Mouse (Mus musculus) MN1 (cell line): ENCODE results near the gene Ksr2.
"Not testable (repeated sequence)": the region's sequence is repeated elsewhere in the genome, so short reads cannot be mapped to it uniquely, and the experiment has no call there.

Experiments
- DNase-seq: peaks from one replicate; pipeline ENCODE4 v3.0.0-alpha.2; 2016; ENCODE audit warnings: low spot score

The Ksr2 gene

DNA sequence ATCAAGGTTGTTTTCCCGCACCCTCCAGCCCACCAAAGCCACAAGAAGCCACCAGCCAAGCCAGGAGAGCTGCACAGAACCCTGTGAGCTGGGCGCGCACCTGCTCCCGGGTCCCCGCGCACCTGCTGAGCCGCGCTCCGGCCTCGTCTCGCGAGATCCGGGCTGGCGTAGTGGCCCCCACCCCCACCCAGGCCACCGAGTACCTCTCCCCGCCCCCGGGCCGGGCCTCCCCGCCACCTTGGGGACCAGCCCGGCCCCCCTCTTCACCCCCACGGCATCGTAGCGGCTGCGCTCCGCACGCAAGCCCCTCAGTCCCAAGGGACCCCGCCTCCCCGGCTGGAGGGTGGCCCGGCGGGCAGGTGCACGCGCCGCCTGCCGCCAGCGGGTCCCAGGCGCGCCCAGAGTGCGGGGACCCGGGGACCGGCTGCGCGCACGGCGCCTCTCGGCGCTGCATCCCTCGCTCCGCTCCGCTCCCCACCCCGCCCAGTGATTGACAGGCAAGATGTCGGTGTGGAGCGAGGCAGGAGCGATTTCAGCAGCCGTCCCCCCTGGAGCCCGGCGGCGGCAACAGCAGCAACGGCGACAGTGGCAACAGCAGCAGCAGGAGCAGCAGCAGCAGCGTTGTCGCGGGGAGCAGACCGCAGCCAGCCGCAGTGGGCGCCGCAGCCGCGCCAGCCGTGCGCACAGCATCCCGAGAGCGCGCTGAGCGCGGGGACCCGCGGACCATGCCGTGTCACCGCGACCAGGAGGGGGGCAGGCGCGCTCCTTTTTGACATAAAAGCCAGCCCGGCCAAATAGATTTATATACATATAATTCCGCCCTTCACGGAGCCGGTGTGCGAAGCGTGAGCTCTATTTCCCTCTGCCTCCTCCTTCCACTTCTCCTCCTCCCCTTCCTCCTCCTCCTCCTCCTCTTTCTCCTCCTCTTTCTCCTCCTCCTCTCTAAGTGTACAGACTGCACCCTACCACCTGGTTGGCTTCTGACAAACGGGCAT is at the start of gene Ksr2:
Gene Ksr2, plus strand, starts transcription at position 494 of the 995 bp plus-strand sequence.
- peak; percentile 88 for DNase-seq

DNA sequence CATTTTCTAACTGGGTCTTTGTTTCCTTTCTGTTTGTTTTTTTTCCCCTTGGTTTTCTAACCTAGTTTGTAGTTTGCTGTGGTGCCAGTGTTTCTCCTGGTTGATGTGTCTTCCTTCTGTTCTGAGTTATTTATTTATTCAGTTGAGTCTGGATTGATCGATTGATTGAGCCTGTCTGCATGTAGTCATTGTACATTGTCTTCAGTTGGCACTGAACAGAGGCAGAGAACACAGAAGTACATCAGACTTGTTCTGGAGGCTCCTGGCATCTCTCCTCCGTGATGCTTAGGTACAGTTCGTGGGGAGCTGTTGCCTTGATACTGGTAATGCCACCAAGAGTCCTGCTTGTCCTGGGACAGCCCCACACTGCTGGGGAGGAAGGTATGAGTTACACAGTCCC is 49.0 kb upstream of the Ksr2 start:
- no peak for DNase-seq

DNA sequence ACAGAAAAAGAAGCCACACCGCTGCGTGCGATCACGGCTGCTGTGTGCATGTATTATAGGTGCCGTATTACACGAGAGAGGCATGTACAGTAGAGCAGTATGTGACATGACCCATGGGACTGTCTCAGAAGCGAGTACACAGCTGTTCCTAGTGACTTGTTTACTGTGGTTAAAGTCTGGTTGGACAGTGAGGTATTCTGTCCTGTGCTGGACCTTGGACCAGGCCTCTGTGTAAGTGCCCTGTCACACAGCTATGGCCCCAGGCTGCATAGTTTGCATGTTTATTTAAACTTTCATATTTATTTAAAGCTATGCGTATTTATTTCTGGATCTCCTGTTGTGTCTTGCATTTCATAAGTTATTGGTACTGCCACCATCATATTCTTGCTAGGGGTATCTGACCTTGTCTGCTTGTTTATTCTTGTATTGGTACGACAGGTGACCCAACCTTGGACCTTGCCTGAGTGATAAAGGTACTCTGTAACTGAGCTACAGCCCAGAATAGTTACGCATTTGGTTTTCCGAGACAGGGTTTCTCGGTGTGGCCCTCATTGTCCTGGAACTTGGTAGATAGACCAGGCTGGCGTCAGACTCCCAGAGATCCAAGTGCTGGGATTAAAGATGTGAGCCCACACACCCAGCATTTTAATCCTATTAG is 47.8 kb upstream of the Ksr2 start:
- DNase-seq = no peak

DNA sequence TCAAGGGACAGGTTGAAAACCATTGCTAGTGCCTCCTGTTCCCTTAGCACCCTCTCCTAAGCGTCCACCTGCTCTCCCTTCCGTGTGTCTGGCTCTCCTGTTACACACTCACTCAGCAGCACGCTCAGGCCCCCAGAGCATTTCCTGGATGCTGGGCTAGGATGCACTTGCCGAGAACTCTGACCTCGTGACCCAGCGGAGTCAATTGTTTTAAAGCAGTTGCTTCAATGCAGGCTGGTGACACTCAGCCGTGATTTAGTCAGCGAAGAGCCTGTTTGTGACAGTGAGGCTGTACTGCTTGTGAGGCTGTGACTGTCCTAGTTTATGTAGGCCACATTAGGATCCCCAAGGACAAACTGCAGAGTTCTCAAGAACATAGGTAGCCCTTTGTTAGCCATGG is 46.6 kb upstream of the Ksr2 start:
- DNase-seq = no peak

DNA sequence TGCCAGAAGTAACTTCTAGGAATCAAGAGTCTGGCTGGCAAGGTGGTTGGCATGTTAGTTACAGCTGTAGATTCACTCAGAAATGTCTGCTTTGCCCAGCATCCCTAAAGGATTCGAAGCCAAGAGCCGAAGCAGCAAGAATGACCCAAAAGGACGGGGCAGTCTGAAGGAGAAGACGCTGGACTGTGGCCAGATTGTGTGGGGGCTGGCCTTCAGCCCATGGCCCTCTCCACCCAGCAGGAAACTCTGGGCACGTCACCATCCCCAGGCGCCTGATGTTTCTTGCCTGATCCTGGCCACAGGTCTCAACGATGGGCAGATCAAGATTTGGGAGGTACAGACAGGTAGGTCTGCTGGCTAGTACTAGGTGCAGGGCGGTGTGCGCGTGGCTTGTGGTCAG is 43.2 kb upstream of the Ksr2 start:
- no peak for DNase-seq

DNA sequence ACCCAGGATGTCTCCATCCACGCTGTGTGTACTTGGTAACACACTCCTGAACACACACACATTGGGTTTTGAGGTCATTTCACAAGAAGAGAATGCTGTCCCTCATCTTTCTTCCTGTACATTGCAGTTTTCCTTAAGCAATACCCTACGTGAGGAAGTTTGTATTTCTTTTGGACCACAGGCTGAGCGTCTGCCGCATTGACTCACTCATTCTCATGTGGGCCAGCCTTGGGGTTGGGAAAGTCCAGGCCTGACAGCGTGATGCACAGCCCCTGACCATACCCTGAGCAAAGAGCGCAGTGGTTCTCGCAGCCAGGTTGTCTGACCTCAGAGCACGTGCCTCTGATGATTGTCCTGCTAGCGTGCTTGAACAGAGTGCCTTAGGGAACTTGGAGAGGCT is 40.4 kb upstream of the Ksr2 start:
- no peak for DNase-seq

DNA sequence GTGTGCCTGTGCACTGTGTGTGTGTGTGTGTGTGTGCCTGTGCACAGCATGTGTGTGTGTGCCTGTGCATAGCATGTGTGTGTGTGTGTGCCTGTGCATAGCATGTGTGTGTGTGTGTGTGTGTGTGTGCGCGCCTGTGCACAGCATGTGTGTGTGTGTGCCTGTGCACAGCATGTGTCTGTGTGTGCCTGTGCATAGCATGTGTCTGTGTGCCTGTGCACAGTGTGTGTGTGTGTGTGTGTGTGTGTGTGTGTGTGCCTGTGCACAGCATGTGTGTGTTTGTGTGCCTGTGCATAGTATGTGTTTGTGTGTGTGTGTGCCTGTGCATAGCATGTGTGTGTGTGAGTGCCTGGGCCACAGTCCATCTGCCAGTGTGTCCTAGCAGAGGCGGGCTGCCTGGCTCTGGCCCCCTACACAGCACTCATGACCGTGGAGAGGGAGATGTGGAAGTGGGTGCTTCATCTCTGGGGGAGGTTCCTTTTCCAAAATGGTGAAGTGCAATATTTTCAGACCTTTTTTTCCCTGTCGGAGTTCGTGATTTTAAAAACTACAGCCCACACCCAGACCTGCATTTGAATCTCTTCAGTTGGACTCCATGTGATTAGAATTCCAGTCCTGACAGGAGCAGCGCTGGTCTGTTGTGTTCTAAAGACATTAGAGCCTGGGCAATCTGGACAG is 39.3 kb upstream of the Ksr2 start:
- DNase-seq = no peak

DNA sequence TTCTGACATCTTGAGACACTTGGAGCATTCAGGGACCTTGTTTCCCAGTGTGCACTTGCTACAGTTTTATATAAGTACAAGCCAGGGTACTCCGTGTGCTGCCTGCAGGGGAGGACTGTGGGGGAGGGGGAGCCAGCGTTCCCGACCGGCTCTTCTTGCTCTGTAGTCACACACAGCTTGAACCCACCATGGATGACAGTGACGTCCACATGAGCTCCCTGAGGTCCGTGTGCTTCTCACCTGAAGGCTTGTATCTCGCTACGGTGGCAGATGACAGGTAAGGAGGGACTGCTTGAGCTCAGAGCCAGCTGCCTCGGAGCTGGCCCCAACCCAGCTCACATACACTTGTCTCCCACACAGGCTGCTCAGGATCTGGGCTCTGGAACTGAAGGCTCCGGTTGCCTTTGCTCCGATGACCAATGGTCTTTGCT is 37.5 kb upstream of the Ksr2 start:
- DNase-seq = no peak

DNA sequence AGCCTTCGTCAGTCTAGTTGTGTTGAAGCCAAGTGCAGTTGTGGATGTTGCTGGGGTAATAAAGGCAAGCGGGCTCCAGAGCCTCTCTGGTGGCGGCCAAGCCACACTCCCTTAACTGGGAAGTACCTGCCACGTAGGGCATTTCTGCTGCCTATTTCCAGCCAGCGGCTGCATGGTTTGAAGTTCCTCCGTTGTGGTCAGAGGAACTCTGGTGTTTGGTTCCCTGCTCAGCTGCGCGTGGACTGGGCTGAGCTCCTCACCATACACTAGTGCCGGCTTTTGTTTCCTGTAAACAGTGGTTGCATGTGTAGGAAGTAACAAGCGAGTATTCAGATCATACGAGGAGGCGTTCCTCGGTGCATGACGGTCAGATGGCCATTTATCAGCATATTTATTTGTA is 36.1 kb upstream of the Ksr2 start:
- DNase-seq = not testable (repeated sequence)

DNA sequence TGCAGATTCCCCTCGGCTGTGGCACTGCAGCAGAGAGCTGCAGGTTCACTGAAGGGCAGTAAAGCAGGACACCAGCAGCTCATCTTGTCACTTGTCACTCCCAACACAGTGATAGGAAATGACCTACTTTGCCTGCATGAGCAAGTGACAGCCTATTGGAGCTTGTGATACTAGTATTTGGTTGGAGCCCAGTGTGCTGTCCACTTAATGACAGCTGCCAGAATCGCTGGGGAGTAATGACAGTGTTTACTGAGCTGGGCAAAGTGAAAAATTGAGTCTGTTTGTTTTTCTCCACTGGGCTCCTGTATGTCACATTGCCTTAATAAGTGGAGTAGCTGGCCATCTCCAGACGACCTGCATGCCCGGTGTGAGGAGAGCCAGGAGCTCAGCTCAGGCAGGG is 33.6 kb upstream of the Ksr2 start:
- no peak for DNase-seq

DNA sequence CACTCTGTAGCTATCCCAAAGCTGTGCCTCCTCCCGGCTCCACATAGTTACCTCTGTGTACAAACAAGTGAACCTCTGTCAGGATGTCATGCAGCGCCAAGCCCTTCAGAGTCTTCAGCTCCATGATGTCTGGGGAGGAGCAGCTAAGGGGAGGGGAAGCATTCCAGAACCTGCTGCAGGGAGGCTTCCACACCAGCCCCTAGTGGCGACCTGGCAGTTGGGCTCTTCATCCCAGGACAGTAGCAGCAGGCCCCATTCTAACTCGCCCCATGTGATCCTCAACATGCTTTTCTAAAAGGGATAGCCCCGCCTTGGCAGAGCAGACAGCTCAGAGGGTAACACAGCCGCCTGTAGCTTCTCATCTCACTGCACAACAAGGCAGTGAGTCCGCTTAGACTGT is 32.0 kb upstream of the Ksr2 start:
- no peak for DNase-seq

DNA sequence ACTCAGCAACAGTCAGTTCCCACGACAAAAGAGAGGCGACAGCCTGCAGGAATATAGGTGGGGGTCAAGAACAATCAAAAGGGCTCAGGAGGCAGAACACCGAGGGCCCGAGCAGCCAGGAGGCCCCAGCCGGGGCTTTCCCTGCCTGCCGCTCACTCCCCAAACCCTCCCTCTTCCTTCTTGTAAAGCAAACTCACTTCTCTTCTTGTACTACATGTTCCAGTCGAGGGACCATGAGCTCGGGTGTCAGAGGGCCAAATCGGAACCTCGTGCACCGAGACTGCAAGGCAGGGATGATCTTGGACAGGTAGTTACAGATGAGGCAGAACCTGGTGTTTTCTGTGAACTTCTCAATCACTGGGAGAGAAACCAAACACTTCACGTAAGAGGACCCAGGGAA is 30.6 kb upstream of the Ksr2 start:
- no peak for DNase-seq

DNA sequence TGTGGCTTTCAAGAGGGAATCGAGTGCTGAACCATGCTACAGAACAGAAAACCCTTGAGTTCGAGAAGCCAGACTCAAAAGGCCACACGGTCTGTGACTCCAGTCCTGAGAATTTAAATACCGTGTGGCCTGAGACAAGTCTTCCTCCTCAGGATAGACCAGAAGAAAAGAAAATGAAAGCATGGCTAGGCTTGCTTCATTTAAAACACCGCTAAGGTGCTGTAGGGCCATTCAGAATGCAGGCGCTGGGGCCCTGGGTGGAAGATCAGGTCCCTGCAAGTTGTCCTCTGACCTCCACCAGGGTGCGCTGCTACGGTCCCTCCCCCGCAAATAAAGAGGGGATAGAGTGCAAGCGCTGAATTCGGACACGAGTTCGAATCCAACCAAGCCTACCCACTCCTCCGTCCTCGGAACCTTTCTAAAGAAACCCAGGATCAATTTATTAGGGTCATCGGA is 25.5 kb upstream of the Ksr2 start:
- peak; percentile 78 for DNase-seq

DNA sequence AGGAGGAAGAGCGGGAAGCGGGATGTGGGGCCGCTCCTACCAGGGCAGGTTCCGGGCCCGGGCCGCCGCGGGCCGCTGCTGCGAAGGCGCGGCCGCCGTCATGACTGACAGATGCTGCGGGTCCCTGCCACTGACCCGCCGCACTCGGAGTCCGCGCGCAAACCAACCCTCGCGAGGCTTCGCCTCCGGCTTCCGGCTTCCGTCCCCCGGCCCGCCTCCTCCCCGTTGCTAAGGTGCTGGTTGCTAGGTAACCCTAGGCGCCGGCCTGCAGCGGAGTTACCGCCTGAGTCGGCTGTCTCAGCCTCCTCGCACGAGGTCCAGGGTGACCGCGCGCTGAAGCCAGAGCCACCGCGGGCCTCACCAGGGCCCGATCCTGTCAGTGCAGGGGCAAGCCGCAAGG is 24.9 kb upstream of the Ksr2 start, which contains the start of gene Rfc5:
Gene Rfc5, minus strand, starts transcription at position 171 of the 400 bp plus-strand sequence.
- DNase-seq = peak; percentile 99

DNA sequence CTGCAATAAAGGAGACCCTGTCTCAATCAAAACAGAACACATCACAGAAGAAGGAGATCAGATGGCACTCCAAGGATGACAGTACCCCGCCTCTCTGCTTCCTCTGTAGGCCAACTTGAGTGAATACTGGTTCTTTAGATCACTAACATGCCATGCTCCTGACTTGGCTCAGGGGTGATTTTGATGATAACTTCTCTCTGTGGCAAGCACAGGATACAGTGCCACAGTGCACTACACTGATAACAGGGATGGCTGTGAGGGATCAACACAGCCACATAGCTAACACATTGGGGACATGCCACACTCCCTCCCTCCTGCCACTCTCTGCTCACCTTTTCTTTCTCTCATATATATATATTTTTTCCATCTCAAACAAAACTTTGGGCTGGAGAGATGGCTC is 22.9 kb upstream of the Ksr2 start:
- no peak for DNase-seq

DNA sequence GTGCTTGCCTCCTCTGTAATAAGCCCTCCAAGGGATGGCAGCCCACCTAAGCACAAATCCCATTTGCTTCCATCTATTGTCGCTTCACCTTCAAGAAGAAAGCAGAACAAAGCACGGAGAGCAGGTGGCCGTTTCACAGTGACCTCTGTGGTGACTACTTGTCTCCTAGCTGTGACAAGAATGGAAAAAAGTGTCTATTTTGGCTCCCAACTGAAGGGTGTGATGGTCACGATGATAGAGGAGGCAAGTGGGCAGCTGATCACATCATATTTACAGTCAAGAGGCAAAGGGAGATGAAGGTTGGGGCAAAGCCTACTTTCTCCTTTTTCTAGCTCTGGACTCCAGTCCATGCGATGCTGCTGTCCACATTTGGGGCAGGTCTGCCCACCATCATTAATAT is 18.0 kb upstream of the Ksr2 start:
- no peak for DNase-seq

DNA sequence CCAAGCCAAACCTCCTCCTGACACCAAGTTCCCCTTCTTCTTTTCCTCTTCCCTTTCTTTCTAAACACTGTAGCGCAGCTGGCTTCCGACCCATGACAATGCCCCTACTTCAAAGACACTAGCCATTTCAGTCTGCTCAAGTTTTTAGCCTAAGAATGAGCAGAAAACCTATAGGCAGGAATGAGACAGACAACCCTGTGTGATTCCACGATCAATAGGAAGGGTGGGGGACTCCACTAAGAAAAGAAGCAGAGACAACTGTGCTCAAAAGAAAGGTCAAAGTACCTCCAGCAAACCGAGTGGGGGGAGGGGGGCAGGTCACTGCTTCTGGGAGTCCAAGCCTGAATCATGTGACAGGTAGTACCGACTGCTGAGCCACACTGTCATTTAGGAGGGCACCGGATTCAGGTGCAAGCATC is 17.2 kb upstream of the Ksr2 start:
- no peak for DNase-seq

DNA sequence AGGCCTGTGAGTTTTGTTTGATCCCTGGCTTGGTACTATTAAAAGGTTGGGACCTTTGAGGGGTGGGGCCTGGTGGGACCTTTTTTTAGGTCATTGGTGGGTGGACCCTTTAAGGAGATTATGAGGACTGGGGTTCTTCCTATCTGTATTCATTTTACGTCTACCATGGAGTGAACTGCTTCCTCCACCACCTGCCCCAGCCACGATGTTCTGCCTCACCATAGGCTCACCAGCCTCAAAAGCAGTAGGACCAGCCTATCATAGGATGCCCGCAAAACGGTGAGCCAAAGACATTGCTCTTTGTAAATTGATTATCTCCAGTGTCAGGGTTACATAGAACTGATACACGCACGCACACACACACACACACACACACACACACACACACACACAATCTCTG is 16.4 kb upstream of the Ksr2 start:
- DNase-seq = no peak

DNA sequence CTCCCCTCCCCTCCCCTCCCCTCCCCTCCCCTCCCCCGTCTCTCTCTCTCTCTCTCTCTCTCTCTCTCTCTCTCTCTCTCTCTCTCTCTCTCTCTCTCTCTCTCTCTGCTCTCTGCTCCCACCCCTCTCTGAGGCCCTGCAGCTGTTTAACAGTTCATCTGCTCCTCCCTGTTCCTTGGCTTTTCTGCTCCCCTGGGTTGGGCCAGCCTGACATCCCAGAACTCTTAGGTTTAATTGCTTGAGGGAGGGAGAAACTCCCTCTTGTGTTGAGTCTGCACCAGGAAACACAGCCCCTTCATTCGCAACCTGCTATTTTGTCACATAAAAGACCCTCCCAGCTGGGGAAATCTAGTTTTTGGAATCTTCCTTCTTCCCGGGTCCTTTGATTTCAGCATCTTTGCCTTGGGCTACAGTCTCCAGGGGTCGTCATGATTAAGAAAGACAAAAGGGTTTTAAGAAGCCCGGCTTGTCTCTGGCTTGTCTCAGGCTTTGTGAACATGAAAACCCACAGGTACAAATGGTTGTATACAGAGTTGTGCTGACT is 15.7 kb upstream of the Ksr2 start:
- DNase-seq = no peak

DNA sequence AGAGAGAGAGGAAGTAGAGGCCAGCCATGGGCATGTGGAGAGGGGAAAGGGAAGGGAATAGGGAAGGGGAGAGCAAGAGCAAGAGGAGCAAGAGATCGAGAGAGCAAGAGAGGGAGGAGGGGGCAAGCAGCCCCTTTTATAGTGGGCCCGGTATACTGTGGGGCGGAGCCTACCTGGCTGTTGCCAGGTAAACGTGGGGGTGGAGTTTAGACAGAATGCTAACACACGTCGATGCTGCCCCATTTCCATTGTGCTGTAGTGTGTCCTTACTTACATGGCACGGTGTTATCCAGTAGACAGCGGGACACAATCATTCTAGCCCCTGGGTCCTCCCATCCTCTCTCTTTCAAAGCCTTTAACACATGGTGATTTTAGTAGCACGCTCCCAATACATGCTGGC is 14.5 kb upstream of the Ksr2 start:
- DNase-seq = no peak

DNA sequence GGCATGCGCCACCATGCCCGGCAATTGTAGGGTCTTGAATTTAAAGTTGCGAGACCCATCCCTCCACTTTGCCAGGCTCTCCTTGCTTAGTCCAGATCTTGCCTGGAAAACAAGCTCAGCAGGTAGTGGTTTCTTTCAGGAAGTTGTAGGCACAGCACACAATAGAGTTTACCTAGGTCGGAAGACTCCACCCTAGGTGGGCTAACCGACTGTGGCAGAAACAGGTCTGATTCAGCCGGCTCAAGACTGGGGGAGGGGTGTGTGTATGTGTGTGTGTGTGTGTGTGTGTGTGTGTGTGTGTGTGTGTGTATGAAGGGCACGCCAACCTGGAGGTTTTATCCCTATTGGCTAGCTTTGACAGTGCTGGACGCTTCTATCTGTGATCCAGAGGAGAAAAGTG is 10.2 kb upstream of the Ksr2 start:
- no peak for DNase-seq

DNA sequence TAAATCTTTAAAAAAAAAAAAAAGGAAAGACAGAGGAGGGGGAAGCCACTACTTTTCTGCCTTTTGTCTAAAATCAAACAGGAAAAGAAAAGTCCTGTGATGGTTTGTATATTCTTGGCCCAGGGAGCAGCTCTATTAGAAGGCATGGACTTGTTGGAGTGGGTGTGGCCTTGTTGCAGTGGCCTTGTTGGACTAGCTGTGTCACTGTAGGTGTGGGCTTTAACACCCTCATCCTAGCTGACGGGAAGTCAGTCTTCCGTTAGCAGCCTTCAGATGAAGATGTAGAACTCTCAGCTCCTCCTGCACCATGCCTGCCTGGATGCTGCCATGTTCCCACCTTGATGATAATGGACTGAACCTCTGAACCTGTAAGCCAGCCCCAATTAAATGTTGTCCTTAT is 9.1 kb upstream of the Ksr2 start:
- not testable (repeated sequence) for DNase-seq
